Mouse (Mus musculus) large intestine, adult 2 months (tissue): ENCODE results near the gene Gucy2c. TPM values are rescaled to one million over a fixed set of nuclear protein-coding genes. Genes with fewer than 3 reads are reported as not detected.

Experiments used
- polyA plus RNA-seq: library from polyadenylated mRNA; depleted of rRNA; stranded (reverse); fragments of >200 nt; gene quantifications from 2 replicates; pipeline ENCODE4 v1.2.3, GENCODE M21; 2012; rRNA removed

Gene Gucy2c
- polyA plus RNA-seq, 1 experiment = 75.9 TPM

Other genes with a start within 250 kb of the Gucy2c start
- 43.4 and 87.0 TPM in 2 replicates for gene Plbd1, start 119.8 kb downstream of the Gucy2c start, polyA plus RNA-seq
- 2.2 and 2.6 TPM in 2 replicates for gene Hist4h4, start 22.6 kb upstream of the Gucy2c start, polyA plus RNA-seq
- 221 and 301 TPM in 2 replicates for gene H2afj, start 26.5 kb upstream of the Gucy2c start, polyA plus RNA-seq
- gene BC049715, start 45.9 kb upstream of the Gucy2c start, polyA plus RNA-seq = 0.12 and 0.19 TPM in 2 replicates
- 26.9 and 30.0 TPM in 2 replicates for gene Wbp11, start 46.5 kb upstream of the Gucy2c start, polyA plus RNA-seq
- not detected in 2 replicates for gene Smco3, start 53.7 kb upstream of the Gucy2c start, polyA plus RNA-seq
- 0.60 and 0.64 TPM in 2 replicates for gene Art4, start 76.0 kb upstream of the Gucy2c start, polyA plus RNA-seq
- gene Mgp, start 94.1 kb upstream of the Gucy2c start, polyA plus RNA-seq = 209 and 260 TPM in 2 replicates
- 0.19 and 0.32 TPM in 2 replicates for gene Erp27, start 140.4 kb upstream of the Gucy2c start, polyA plus RNA-seq
- 0.01 TPM in 1 of 2 replicates, not detected in the other for gene Pde6h, start 142.1 kb upstream of the Gucy2c start, polyA plus RNA-seq
- 54.6 and 61.2 TPM in 2 replicates for gene Arhgdib, start 160.1 kb upstream of the Gucy2c start, polyA plus RNA-seq